Mouse (Mus musculus) liver, embryonic 14.5 days (tissue): ENCODE results near the gene Dock8. TPM values are rescaled to one million over a fixed set of nuclear protein-coding genes. Genes with fewer than 3 reads are reported as not detected.

ENCODE experiments used
- ATAC-seq: fragments of 200-750 bp; cut with Nextera tagmentation; 2 replicates; pipeline ENCODE4 v1.8.0; 2017; ENCODE audit warnings: moderate number of reproducible peaks, mild to moderate bottlenecking, moderate library complexity; ENCODE audit not compliant: insufficient read depth
- DNase-seq, 3 experiments: peaks; one replicate each; pipeline ENCODE4 v3.0.0-alpha.2; 2012 to 2013; ENCODE audit warnings: low read depth in 3 of 3, low spot score in 3 of 3
- H3K27ac ChIP-seq: fragments of 300-500 bp; sonication (generic); 2 replicates; pipeline ENCODE4 v1.5.1; 2014; ENCODE audit warnings: moderate library complexity, mild to moderate bottlenecking, control low read depth, inconsistent platforms
- H3K27me3 ChIP-seq: fragments of 300-500 bp; sonication (generic); 2 replicates; pipeline ENCODE4 v1.6.1; 2014; ENCODE audit warnings: mild to moderate bottlenecking, low read length, moderate library complexity; ENCODE audit not compliant: control insufficient read depth, insufficient read depth
- H3K36me3 ChIP-seq: fragments of 300-500 bp; sonication (generic); replicated peaks from 2 replicates; pipeline ENCODE4 v1.6.1; 2014; ENCODE audit warnings: low read depth; ENCODE audit not compliant: control insufficient read depth, insufficient read depth
- H3K4me1 ChIP-seq, 2 experiments: fragments of 200-500 bp in 1 of 2; fragments of 300-500 bp in 1 of 2; sonication (generic) in 1 of 2; replicated peaks; 2 replicates each; pipeline ENCODE4 v1.6.1; 2012 to 2014; ENCODE audit warnings: antibody characterized with exemption in 1 of 2, inconsistent platforms in 1 of 2, low read length in 1 of 2; ENCODE audit not compliant: control insufficient read depth in 2 of 2, insufficient read depth in 2 of 2
- H3K4me2 ChIP-seq: fragments of 300-500 bp; sonication (generic); 2 replicates; pipeline ENCODE4 v1.6.1; 2014; ENCODE audit warnings: low read depth, mild to moderate bottlenecking, control low read depth, moderate library complexity
- H3K4me3 ChIP-seq, 2 experiments: fragments of 200-500 bp in 1 of 2; fragments of 300-500 bp in 1 of 2; sonication (generic) in 1 of 2; 2 replicates each; pipeline ENCODE4 v1.5.1; 2012 to 2014; ENCODE audit warnings: low read depth in 2 of 2, low read length in 2 of 2, mild to moderate bottlenecking in 2 of 2, control low read depth in 1 of 2, inconsistent platforms in 1 of 2, moderate library complexity in 1 of 2; ENCODE audit not compliant: insufficient read depth in 1 of 2
- H3K9ac ChIP-seq: fragments of 300-500 bp; sonication (generic); replicated peaks from 2 replicates; pipeline ENCODE4 v1.6.1; 2014; ENCODE audit warnings: mild to moderate bottlenecking, control low read depth, moderate library complexity
- H3K9me3 ChIP-seq: fragments of 300-500 bp; sonication (generic); 2 replicates; pipeline ENCODE4 v1.6.1; 2016; ENCODE audit warnings: low read length, mixed read lengths; ENCODE audit not compliant: control insufficient read depth
- CTCF ChIP-seq: IDR thresholded peaks from 2 replicates; pipeline ENCODE4 v1.5.1; 2016; ENCODE audit warnings: antibody characterized with exemption, low read depth, control low read depth
- EP300 ChIP-seq: IDR thresholded peaks from 2 replicates; pipeline ENCODE4 v1.6.1; 2016; ENCODE audit warnings: antibody characterized with exemption, low read depth
- WGBS: fragments of 180-500 bp; shearing (Covaris S2); extraction: QIAGEN DNeasy Blood & Tissue Kit; methylation state at CpG from one replicate; pipeline ENCODE4 v1.1.7; 2014; ENCODE audit not compliant: insufficient replicate concordance; 5-methylcytosine and 5-hydroxymethylcytosine counted together
- polyA plus RNA-seq, 2 experiments: library from polyadenylated mRNA; depleted of rRNA in 1 of 2; stranded (reverse) in 1 of 2; unstranded in 1 of 2; fragments of >200 nt; fragmentation: Nextera tagmentation in 1 of 2; extraction: Ambion mirVana in 1 of 2; gene quantifications; 2 replicates each; pipeline versions ENCODE4 v1.2.1 to v1.2.3; 2012 to 2014

The Dock8 gene
- polyA plus RNA-seq, 2 experiments, result 3.4 to 5.9 TPM

DNA sequence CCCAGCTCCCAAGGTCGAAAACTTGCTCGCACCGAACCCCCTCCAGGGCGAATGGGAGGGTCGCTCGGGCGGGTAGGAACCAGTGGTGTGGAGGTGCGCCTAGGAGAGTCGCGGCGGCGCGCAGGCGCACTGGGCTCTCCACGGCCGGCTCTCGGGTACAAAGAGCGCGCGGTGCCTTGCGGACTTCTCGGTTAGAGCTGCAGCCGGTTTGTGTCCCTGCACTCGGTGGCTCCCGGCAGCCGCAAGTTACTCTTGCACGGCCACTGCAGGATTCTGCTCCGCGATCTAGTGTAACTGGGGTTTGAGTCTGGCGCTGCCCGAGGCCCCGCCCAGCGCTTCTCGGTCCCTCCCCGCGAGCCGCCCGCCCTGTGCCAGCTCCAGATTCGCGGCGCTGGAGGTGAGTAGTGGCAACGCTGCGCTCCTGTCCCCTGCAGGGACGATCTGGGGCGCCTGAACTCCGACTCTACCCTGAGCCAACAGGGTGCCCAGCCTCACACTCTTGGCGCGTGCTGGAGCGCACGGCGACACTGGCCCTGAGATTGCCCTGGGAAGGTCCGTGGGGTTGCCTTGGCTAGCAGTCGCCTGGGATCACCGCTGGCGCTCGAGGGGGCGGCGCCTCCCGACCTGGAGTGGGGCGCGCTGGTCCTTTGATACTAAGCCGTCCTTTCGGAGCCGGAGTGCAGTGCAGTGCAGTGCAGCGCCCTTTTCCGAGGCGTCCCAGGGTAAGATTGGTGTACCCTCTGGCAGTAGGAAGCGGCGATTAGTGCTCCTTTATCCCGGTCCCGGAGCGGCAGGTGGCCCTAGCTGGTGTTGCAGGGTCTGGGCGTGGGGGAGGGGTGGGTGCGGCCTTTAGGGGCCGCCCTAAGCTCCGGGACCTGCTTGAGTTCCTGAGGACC lies 237.5 kb downstream of the Dock8 start, which contains the start of gene Kank1:
Gene Kank1, plus strand, starts transcription at position 380 of the 896 bp plus-strand sequence.
- no peak within 1 kb of the TSS for H3K27ac ChIP-seq
- H3K27me3 ChIP-seq, result peaks cover 33% of the 10 kb centered on the region

GRCm38 (mm10) chr19:25237492-25238040 lies 238.2 kb downstream of the Dock8 start:
- peak overlapping the region; percentile 63 for H3K4me2 ChIP-seq

More for the DNA sequence above, 237.5 kb downstream of the Dock8 start, which contains the start of gene Kank1:
- Histone ChIP-seq H3K36me3 (no peaks in the 10 kb centered on the region), H3K4me3 (peak within 1 kb of the TSS; percentile 51 to 65), H3K4me1 (no peaks in the 10 kb centered on the region), H3K9me3 (no peaks in the 10 kb centered on the region), H3K4me2 (peak within 1 kb of the TSS; percentile 63), H3K9ac (no peak within 1 kb of the TSS)
- ATAC-seq (peak; percentile 50), DNase-seq (peak in 1 of 3 experiments; percentile 1)
- TF ChIP-seq CTCF, result no peak
- TF ChIP-seq EP300, result no peak
- under 1% methylated on average over 76 of the region's 76 CpGs for WGBS

GRCm38 (mm10) chr19:25238121-25238520 lies 238.8 kb downstream of the Dock8 start:
- H3K4me1 ChIP-seq, result no peaks in the 10 kb centered on the region
- TF ChIP-seq CTCF (no peak), EP300 (no peak)
- DNase-seq, result no peak
- ATAC-seq, result no peak
- H3K36me3 ChIP-seq, result no peaks in the 10 kb centered on the region
- no peak overlapping the region for H3K9ac ChIP-seq
- 4% methylated on average over 13 of the region's 13 CpGs for WGBS
- H3K4me3 ChIP-seq, result peak overlapping the region in 1 of 2 experiments; percentile 14; a peak in 1 of 4 replicates
- peaks cover 33% of the 10 kb centered on the region for H3K27me3 ChIP-seq
- H3K9me3 ChIP-seq, result no peaks in the 10 kb centered on the region
- H3K4me2 ChIP-seq, result peak overlapping the region; percentile 63
- H3K27ac ChIP-seq, result no peak overlapping the region

More at GRCm38 (mm10) chr19:25237492-25238040, 238.2 kb downstream of the Dock8 start:
- WGBS, result 1% methylated on average over 35 of the region's 35 CpGs
- Histone ChIP-seq H3K36me3 (no peaks in the 10 kb centered on the region), H3K4me3 (peak overlapping the region; percentile 51 to 65), H3K9me3 (no peaks in the 10 kb centered on the region), H3K4me1 (no peaks in the 10 kb centered on the region), H3K9ac (no peak overlapping the region), H3K27me3 (peaks cover 33% of the 10 kb centered on the region), H3K27ac (no peak overlapping the region)
- ATAC-seq (no peak), DNase-seq (no peak)
- TF ChIP-seq CTCF (no peak; the same call in 1 of the 2 replicates), EP300 (no peak)

DNA sequence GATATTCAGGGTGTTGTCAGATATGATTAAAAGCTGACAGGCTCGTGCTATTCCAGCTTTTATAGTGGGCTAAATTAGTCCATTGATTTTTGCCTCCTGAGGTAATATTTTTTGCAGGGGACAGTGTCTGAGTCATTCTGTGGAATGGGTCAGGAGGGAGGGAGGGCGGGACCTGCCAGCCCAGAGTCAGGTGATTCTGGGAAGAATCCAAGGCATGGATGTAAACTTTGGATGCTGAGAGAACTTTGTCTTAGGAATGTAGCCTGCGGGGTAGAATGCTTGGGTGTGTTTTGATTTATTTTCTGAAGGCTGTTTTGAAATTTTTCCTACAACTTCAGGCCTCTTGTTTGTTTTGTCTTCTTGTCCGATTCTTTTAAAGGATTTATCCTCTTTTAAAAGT lies 244.2 kb downstream of the Dock8 start:
- TF ChIP-seq CTCF (no peak), EP300 (no peak)
- ATAC-seq, result no peak
- peaks cover 4% of the 10 kb centered on the region for H3K27me3 ChIP-seq

DNA sequence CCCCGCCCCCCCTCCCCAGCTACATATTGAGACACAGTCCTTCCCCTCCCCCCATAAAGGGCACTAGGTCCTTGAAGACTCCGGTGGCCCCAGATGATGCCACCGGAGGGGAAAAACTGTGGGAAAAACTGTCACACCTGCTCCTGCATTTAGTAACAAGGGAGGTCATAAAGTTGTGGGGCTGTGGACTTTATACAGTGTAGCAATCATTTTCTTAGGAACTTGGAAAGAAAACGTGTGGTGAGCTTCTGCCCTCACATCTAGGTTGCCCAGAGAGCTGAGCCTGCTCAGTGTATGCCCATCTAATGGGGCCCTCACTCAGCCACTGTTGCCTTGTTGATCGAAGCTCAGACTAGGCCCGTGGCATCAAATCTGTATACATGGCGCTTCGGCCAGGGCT lies 246.7 kb downstream of the Dock8 start:
- Histone ChIP-seq H3K4me1 (no peaks in the 10 kb centered on the region), H3K4me2 (no peak overlapping the region), H3K36me3 (no peaks in the 10 kb centered on the region), H3K27me3 (no peaks in the 10 kb centered on the region), H3K27ac (no peak overlapping the region), H3K4me3 (no peak overlapping the region), H3K9ac (no peak overlapping the region), H3K9me3 (no peaks in the 10 kb centered on the region)
- no peak for DNase-seq
- WGBS, result 64% methylated on average over 8 of the region's 8 CpGs
- TF ChIP-seq EP300, result no peak
- no peak for ATAC-seq

More for the DNA sequence above, 244.2 kb downstream of the Dock8 start:
- Histone ChIP-seq H3K9ac (no peak overlapping the region), H3K9me3 (no peaks in the 10 kb centered on the region), H3K4me2 (no peak overlapping the region), H3K27ac (no peak overlapping the region), H3K4me1 (no peaks in the 10 kb centered on the region), H3K36me3 (no peaks in the 10 kb centered on the region), H3K4me3 (no peak overlapping the region)
- WGBS, result 46% methylated on average over 4 of the region's 4 CpGs
- no peak for DNase-seq
